Mouse (Mus musculus): ENCODE measurements around the gene Ets2. TPM values are rescaled to one million over a fixed set of nuclear protein-coding genes. Genes with fewer than 3 reads are reported as not detected.

Gene Ets2
- 28.9 TPM for polyA plus RNA-seq (2015; fragmentation: Illumina TruSeq; extraction: RNeasy Lipid Tissue Mini Kit (QIAGEN cat#74804); ENCODE audit: insufficient read depth, low replicate concordance)

GRCm38 (mm10) chr16:95701802-95702561 is at the start of gene Ets2:
Gene Ets2 (plus strand): TSS chr16:95702075.

Other genes starting within 250 kb of the Ets2 start
- 6.1 TPM for gene Erg, start 115.5 kb upstream of the Ets2 start, polyA plus RNA-seq (2015; fragmentation: Illumina TruSeq; extraction: RNeasy Lipid Tissue Mini Kit (QIAGEN cat#74804); ENCODE audit: insufficient read depth, low replicate concordance)

Data from spleen, adult 10 weeks (tissue).